Mouse (Mus musculus) CH12.LX (cell line): Measurements from ENCODE around the gene Csnk2b. TPM values are rescaled to one million over a fixed set of nuclear protein-coding genes. Genes with fewer than 3 reads are reported as not detected.

Experiments
- DNase-seq: peaks from one replicate; pipeline ENCODE4 v3.0.0-alpha.2; 2013; ENCODE audit errors: extremely low read depth
- H3K27ac ChIP-seq: 2 replicates; pipeline ENCODE4 v1.5.1; 2012; ENCODE audit warnings: low read depth, mild to moderate bottlenecking, control low read depth, moderate library complexity; ENCODE audit not compliant: insufficient read depth
- H3K27me3 ChIP-seq: replicated peaks from 2 replicates; pipeline ENCODE3; 2012; ENCODE audit warnings: inconsistent platforms
- H3K36me3 ChIP-seq, 2 experiments: replicated peaks in 1 of 2; 2 replicates each; pipeline versions ENCODE3 to v1.6.1; 2012; ENCODE audit warnings: inconsistent platforms in 1 of 2, low read length in 1 of 2, mild to moderate bottlenecking in 1 of 2, mixed read lengths in 1 of 2, moderate library complexity in 1 of 2; ENCODE audit not compliant: control insufficient read depth in 1 of 2, insufficient read depth in 1 of 2
- H3K4me1 ChIP-seq, 2 experiments: 2 replicates each; pipeline ENCODE4 v1.6.1; 2012; ENCODE audit warnings: inconsistent platforms in 1 of 2, moderate library complexity in 1 of 2; ENCODE audit not compliant: insufficient read depth in 2 of 2, control insufficient read depth in 1 of 2
- H3K4me2 ChIP-seq: 2 replicates; pipeline ENCODE4 v1.6.1; 2012; ENCODE audit warnings: low read depth, mild to moderate bottlenecking, control low read depth; ENCODE audit not compliant: poor library complexity, insufficient read depth, severe bottlenecking
- H3K4me3 ChIP-seq, 3 experiments: fragments of 150-350 bp in 1 of 3; sonication (generic) in 1 of 3; replicated peaks in 1 of 3; 2 replicates each; pipeline versions ENCODE3 to v1.5.1; 2011 to 2012; ENCODE audit warnings: low read depth in 2 of 3, low read length in 2 of 3, mild to moderate bottlenecking in 2 of 3, moderate library complexity in 2 of 3, control low read depth in 1 of 3, improper control_type of control experiment in 1 of 3, inconsistent platforms in 1 of 3, mixed read lengths in 1 of 3; ENCODE audit not compliant: poor library complexity in 1 of 3
- H3K79me2 ChIP-seq: replicated peaks from 2 replicates; pipeline ENCODE4 v1.6.1; 2012; ENCODE audit warnings: mild to moderate bottlenecking, moderate library complexity; ENCODE audit not compliant: control insufficient read depth, poor library complexity, insufficient read depth, severe bottlenecking; ENCODE audit errors: extremely low read depth
- H3K9ac ChIP-seq: 2 replicates; pipeline ENCODE4 v1.6.1; 2012; ENCODE audit warnings: low read depth, mild to moderate bottlenecking, control low read depth, moderate library complexity; ENCODE audit not compliant: insufficient read depth
- H3K9me3 ChIP-seq: replicated peaks from 2 replicates; pipeline ENCODE3; 2012; ENCODE audit warnings: low read length, inconsistent platforms, mixed read lengths
- ELF1 ChIP-seq: IDR thresholded peaks from 2 replicates; pipeline ENCODE4 v1.6.1; 2014; ENCODE audit warnings: low read depth, mild to moderate bottlenecking, inconsistent platforms, low read length, improper control_type of control experiment
- ETS1 ChIP-seq: conservative IDR thresholded peaks from 2 replicates; pipeline ENCODE4 v1.6.1; 2012; ENCODE audit warnings: low read depth, mild to moderate bottlenecking, inconsistent platforms, low read length, improper control_type of control experiment, moderate library complexity
- GABPA ChIP-seq: IDR thresholded peaks from 2 replicates; pipeline ENCODE4 v1.6.1; 2012; ENCODE audit warnings: low read depth, low read length, improper control_type of control experiment, inconsistent platforms; ENCODE audit not compliant: insufficient replicate concordance
- JUND ChIP-seq: conservative IDR thresholded peaks from 2 replicates; pipeline ENCODE4 v1.6.1; 2011; ENCODE audit warnings: low read depth, low read length, improper control_type of control experiment
- MAFK ChIP-seq: IDR thresholded peaks from 2 replicates; pipeline ENCODE4 v1.6.1; 2011; ENCODE audit warnings: low read length, improper control_type of control experiment; ENCODE audit not compliant: insufficient replicate concordance
- MAX ChIP-seq: IDR thresholded peaks from 2 replicates; pipeline ENCODE4 v1.6.1; 2011; ENCODE audit warnings: low read length, improper control_type of control experiment
- MEF2A ChIP-seq: IDR thresholded peaks from 2 replicates; pipeline ENCODE4 v1.6.1; 2014; ENCODE audit warnings: low read depth, mild to moderate bottlenecking, inconsistent platforms, low read length, improper control_type of control experiment, borderline replicate concordance
- MYC ChIP-seq: IDR thresholded peaks from 2 replicates; pipeline ENCODE4 v1.6.1; 2011; ENCODE audit warnings: low read depth, mild to moderate bottlenecking, improper control_type of control experiment, low read length
- NELFE ChIP-seq: IDR thresholded peaks from 2 replicates; pipeline ENCODE4 v1.6.1; 2011; ENCODE audit warnings: low read depth, low read length, improper control_type of control experiment
- PAX5 ChIP-seq: IDR thresholded peaks from 2 replicates; pipeline ENCODE4 v1.6.1; 2012; ENCODE audit warnings: low read length, inconsistent platforms, mixed read lengths
- POLR2A ChIP-seq: IDR thresholded peaks from 2 replicates; pipeline ENCODE4 v1.6.1; 2011; ENCODE audit warnings: low read depth, mild to moderate bottlenecking, improper control_type of control experiment, low read length
- POLR2AphosphoS2 ChIP-seq: IDR thresholded peaks from 2 replicates; pipeline ENCODE4 v1.6.1; 2011; ENCODE audit warnings: low read depth, low read length, improper control_type of control experiment
- RAD21 ChIP-seq: IDR thresholded peaks from 2 replicates; pipeline ENCODE4 v1.6.1; 2011; ENCODE audit warnings: low read depth, mild to moderate bottlenecking, low read length, improper control_type of control experiment, moderate library complexity
- SIN3A ChIP-seq: IDR thresholded peaks from 2 replicates; pipeline ENCODE4 v1.6.1; 2012; ENCODE audit warnings: low read length, improper control_type of control experiment, inconsistent platforms
- SMC3 ChIP-seq: IDR thresholded peaks from 2 replicates; pipeline ENCODE4 v1.6.1; 2011; ENCODE audit warnings: low read depth, low read length, improper control_type of control experiment
- TBP ChIP-seq: conservative IDR thresholded peaks from 2 replicates; pipeline ENCODE4 v1.6.1; 2011; ENCODE audit warnings: low read depth, low read length, improper control_type of control experiment
- TCF12 ChIP-seq: IDR thresholded peaks from 2 replicates; pipeline ENCODE4 v1.6.1; 2014; ENCODE audit warnings: low read depth, mild to moderate bottlenecking, inconsistent platforms, low read length, improper control_type of control experiment
- ZC3H11A ChIP-seq: IDR thresholded peaks from 2 replicates; pipeline ENCODE4 v1.6.1; 2012; ENCODE audit warnings: low read depth, mild to moderate bottlenecking, inconsistent platforms, low read length, improper control_type of control experiment
- dilution Hi-C: fragments of 300-500 bp; cut with MboI; formaldehyde crosslinking; loops from 2 replicates; pipeline ENCODE4 v1.14.3; 2020; ENCODE audit warnings: low sequenced_read_pairs; ENCODE audit not compliant: extremely low pct_unique_long_range_greater_than_20kb, extremely low pct_ligation_motif_present
- in situ Hi-C: fragments of 300-500 bp; cut with MboI; formaldehyde crosslinking; loops from 3 replicates; pipeline ENCODE4 v1.14.3; 2019; ENCODE audit warnings: low sequenced_read_pairs, low pct_ligation_motif_present, low pct_unique_long_range_greater_than_20kb, mixed read lengths
- polyA plus RNA-seq: library from polyadenylated mRNA; unstranded; fragments of >175 nt; gene quantifications from 2 replicates; pipeline ENCODE4 v1.2.1, GENCODE M21; 2012; ENCODE audit warnings: low read depth; ENCODE audit not compliant: insufficient read length
- total RNA-seq, 2 experiments: library from RNA; depleted of rRNA; stranded (reverse); fragments of 300-350 nt in 1 of 2; fragments of >200 nt in 1 of 2; gene quantifications; 2 replicates each; pipeline ENCODE4 v1.2.3; 2012 to 2014

Csnk2b gene
- total and polyA plus RNA-seq, 3 experiments: 89.3 to 348 (median 130) TPM

DNA sequence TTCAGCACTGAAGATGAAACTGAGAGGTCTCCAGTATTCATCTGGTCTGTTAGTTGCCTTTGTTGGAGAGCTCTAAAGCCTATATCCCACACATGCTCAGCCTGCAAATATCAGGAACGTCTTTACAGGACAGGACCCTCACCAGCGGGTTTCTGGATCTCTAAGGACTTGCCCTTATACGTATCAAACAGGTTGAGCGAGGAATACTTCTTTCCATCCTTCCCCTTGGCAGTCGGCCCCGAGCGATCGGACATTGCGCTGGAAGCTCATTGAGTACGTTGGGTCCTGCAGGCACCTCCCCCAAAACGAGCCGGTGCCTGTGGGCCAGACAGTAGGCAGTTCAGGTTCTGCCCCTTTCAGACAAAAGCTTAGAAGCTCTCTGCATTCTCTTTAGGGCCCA is 40.9 kb upstream of the Csnk2b start:
- no peaks in the 10 kb centered on the region for H3K27me3 ChIP-seq
- DNase-seq: no peak
- in situ Hi-C loops: no loop called here
- dilution Hi-C loops: no loop called here
- peak overlapping the region; percentile 76 for H3K4me2 ChIP-seq
- peaks cover 43 to 56% of the 10 kb centered on the region in 2 experiments for H3K36me3 ChIP-seq
- peak overlapping the region; percentile 95 for H3K9ac ChIP-seq
- peaks cover 6 to 35% of the 10 kb centered on the region in 2 experiments for H3K4me1 ChIP-seq
- no peak overlapping the region for H3K27ac ChIP-seq
- H3K9me3 ChIP-seq: no peaks in the 10 kb centered on the region
- peak overlapping the region; percentile 88 to 97 (median 92) for H3K4me3 ChIP-seq
- TF ChIP-seq TCF12: no peak
- no peak for TF ChIP-seq MAX
- TF ChIP-seq ZC3H11A: no peak
- no peak for TF ChIP-seq SIN3A
- TF ChIP-seq GABPA: no peak
- no peak for TF ChIP-seq POLR2A
- TF ChIP-seq NELFE: no peak
- peaks cover 68% of the 10 kb centered on the region for H3K79me2 ChIP-seq

DNA sequence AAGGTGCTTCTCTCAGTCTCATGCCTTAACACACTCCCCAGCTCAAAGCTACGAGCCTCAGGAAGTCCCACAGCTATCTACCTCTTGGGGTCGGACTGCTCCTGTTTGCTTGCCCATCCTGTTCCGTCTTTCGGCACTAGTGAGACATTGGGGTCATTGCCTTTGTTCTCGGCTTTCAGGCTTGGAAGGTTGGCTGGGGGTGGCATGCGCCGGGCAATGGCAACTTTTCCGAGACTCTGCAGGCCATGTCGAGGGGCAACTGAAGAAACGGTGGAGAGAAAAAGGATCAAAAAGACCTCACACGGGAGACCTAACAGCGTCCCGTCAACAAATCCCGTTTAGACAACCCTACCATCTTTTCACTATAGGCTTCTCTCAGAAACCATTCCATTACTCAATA is 40.3 kb upstream of the Csnk2b start:
- Histone ChIP-seq H3K27me3 (no peaks in the 10 kb centered on the region), H3K9me3 (no peaks in the 10 kb centered on the region), H3K9ac (peak overlapping the region; percentile 95; the same call in 1 of the 2 replicates), H3K36me3 (peaks cover 49 to 60% of the 10 kb centered on the region in 2 experiments), H3K27ac (no peak overlapping the region), H3K4me2 (peak overlapping the region; percentile 76; the same call in 1 of the 2 replicates), H3K4me1 (peaks cover 6 to 35% of the 10 kb centered on the region in 2 experiments), H3K79me2 (peaks cover 68% of the 10 kb centered on the region), H3K4me3 (peak overlapping the region in 2 of 3 experiments; percentile 88 to 97)
- dilution Hi-C loops: no loop called here
- TF ChIP-seq MEF2A (no peak), TBP (no peak), MYC (no peak), JUND (no peak)
- no peak for DNase-seq
- in situ Hi-C loops: no loop called here

DNA sequence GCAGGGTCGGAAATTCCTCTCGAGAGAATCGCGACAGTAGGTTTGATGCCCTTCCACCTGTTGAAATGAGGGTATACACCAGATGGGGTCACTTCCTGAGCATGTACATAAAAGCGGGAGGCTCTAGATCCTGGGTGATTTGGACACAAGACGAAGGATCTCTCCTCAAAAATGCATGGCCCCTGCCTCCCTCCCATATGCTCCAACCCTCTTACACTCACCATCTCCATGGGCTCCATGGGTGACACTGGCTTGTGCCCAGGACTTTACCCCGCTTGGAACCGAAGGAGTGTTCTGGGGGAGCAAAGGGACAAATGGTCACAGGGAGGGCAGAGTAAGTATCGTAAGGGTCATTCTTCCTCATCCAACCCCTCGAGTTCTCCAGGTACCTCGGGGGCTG is 39.6 kb upstream of the Csnk2b start:
- no peaks in the 10 kb centered on the region for H3K9me3 ChIP-seq
- peaks cover 56 to 66% of the 10 kb centered on the region in 2 experiments for H3K36me3 ChIP-seq
- H3K4me1 ChIP-seq: peaks cover 4 to 33% of the 10 kb centered on the region in 2 experiments
- TF ChIP-seq MAFK (no peak), POLR2AphosphoS2 (no peak), ETS1 (no peak), MAX (no peak), ELF1 (no peak), PAX5 (no peak), SMC3 (no peak), RAD21 (no peak)
- in situ Hi-C loops (no loop called here), dilution Hi-C loops (no loop called here)
- H3K27me3 ChIP-seq: no peaks in the 10 kb centered on the region
- H3K4me3 ChIP-seq: no peak overlapping the region
- no peak overlapping the region for H3K9ac ChIP-seq
- H3K27ac ChIP-seq: no peak overlapping the region
- no peak overlapping the region for H3K4me2 ChIP-seq
- DNase-seq: no peak
- peaks cover 66% of the 10 kb centered on the region for H3K79me2 ChIP-seq
